Mouse (Mus musculus): ENCODE measurements around the gene Zmynd11. TPM values are rescaled to one million over a fixed set of nuclear protein-coding genes. Genes with fewer than 3 reads are reported as not detected.

Gene Zmynd11
- polyA plus RNA-seq, 1 experiment from 2014 or later = 132 TPM

- DNase-seq (ENCODE audit: low spot score) (no peak), ATAC-seq (replicated peaks; ENCODE audit: insufficient number of reproducible peaks, low FRiP score, low TSS enrichment, low read depth) (no peak)
- H3K27ac ChIP-seq (replicated peaks; ENCODE audit: low read depth, low read length) = no peak overlapping the region
- 91% methylated on average over 13 of the region's 13 CpGs for WGBS
- H3K4me2 ChIP-seq (ENCODE audit: low read depth, low read length) = no peak overlapping the region
- no peaks in the 10 kb centered on the region for H3K27me3 ChIP-seq (ENCODE audit: control insufficient read depth, insufficient read depth, low read length)
- H3K4me1 ChIP-seq (ENCODE audit: control insufficient read depth, insufficient read depth, low read length) = no peaks in the 10 kb centered on the region
- no peak overlapping the region for H3K9ac ChIP-seq (replicated peaks; ENCODE audit: low read length)
- H3K4me3 ChIP-seq (ENCODE audit: low read depth, low read length) = no peak overlapping the region
- H3K36me3 ChIP-seq (replicated peaks; ENCODE audit: control insufficient read depth, insufficient read depth, low read depth, low read length) = no peaks in the 10 kb centered on the region
- H3K9me3 ChIP-seq (replicated peaks; ENCODE audit: control insufficient read depth, low read length) = no peaks in the 10 kb centered on the region
Observed at GRCm38 (mm10) chr13:9648716-9649115, 116.4 kb downstream of the Zmynd11 start.

- Histone ChIP-seq H3K9me3 (replicated peaks; ENCODE audit: control insufficient read depth, low read length) (no peaks in the 10 kb centered on the region), H3K36me3 (replicated peaks; ENCODE audit: control insufficient read depth, insufficient read depth, low read depth, low read length) (no peaks in the 10 kb centered on the region), H3K4me2 (ENCODE audit: low read depth, low read length) (no peak overlapping the region), H3K4me3 (ENCODE audit: low read depth, low read length) (no peak overlapping the region), H3K27ac (replicated peaks; ENCODE audit: low read depth, low read length) (no peak overlapping the region), H3K27me3 (ENCODE audit: control insufficient read depth, insufficient read depth, low read length) (no peaks in the 10 kb centered on the region), H3K9ac (replicated peaks; ENCODE audit: low read length) (no peak overlapping the region), H3K4me1 (ENCODE audit: control insufficient read depth, insufficient read depth, low read length) (no peaks in the 10 kb centered on the region)
- ATAC-seq (replicated peaks; ENCODE audit: insufficient number of reproducible peaks, low FRiP score, low TSS enrichment, low read depth) = no peak; the same call in 1 of the 2 replicates
- DNase-seq (ENCODE audit: low spot score) = no peak
- 47% methylated on average over 3 of the region's 3 CpGs for WGBS
Observed at GRCm38 (mm10) chr13:9637949-9638348, 127.2 kb downstream of the Zmynd11 start.

- ATAC-seq (replicated peaks; ENCODE audit: insufficient number of reproducible peaks, low FRiP score, low TSS enrichment, low read depth) = no peak
- DNase-seq (ENCODE audit: low spot score) = peak; percentile 51
- 53% methylated on average over 4 of the region's 4 CpGs for WGBS
Observed at GRCm38 (mm10) chr13:9636505-9636904, 128.6 kb downstream of the Zmynd11 start.

GRCm38 (mm10) chr13:9635951-9636350 lies 129.2 kb downstream of the Zmynd11 start:
- Histone ChIP-seq H3K9me3 (replicated peaks; ENCODE audit: control insufficient read depth, low read length) (no peaks in the 10 kb centered on the region), H3K27ac (replicated peaks; ENCODE audit: low read depth, low read length) (no peak overlapping the region), H3K4me3 (ENCODE audit: low read depth, low read length) (no peak overlapping the region), H3K36me3 (replicated peaks; ENCODE audit: control insufficient read depth, insufficient read depth, low read depth, low read length) (no peaks in the 10 kb centered on the region), H3K27me3 (ENCODE audit: control insufficient read depth, insufficient read depth, low read length) (no peaks in the 10 kb centered on the region), H3K9ac (replicated peaks; ENCODE audit: low read length) (no peak overlapping the region), H3K4me2 (ENCODE audit: low read depth, low read length) (no peak overlapping the region), H3K4me1 (ENCODE audit: control insufficient read depth, insufficient read depth, low read length) (no peaks in the 10 kb centered on the region)
- DNase-seq (ENCODE audit: low spot score) = no peak
- WGBS = 86% methylated on average over 2 of the region's 2 CpGs
- no peak for ATAC-seq (replicated peaks; ENCODE audit: insufficient number of reproducible peaks, low FRiP score, low TSS enrichment, low read depth)

More at GRCm38 (mm10) chr13:9636505-9636904, 128.6 kb downstream of the Zmynd11 start:
- Histone ChIP-seq H3K4me3 (ENCODE audit: low read depth, low read length) (no peak overlapping the region), H3K9ac (replicated peaks; ENCODE audit: low read length) (no peak overlapping the region), H3K9me3 (replicated peaks; ENCODE audit: control insufficient read depth, low read length) (no peaks in the 10 kb centered on the region), H3K27me3 (ENCODE audit: control insufficient read depth, insufficient read depth, low read length) (no peaks in the 10 kb centered on the region), H3K36me3 (replicated peaks; ENCODE audit: control insufficient read depth, insufficient read depth, low read depth, low read length) (no peaks in the 10 kb centered on the region), H3K4me1 (ENCODE audit: control insufficient read depth, insufficient read depth, low read length) (no peaks in the 10 kb centered on the region), H3K27ac (replicated peaks; ENCODE audit: low read depth, low read length) (no peak overlapping the region), H3K4me2 (ENCODE audit: low read depth, low read length) (no peak overlapping the region)

All from embryonic facial prominence, embryonic 11.5 days (tissue).